Mouse (Mus musculus) heart, embryonic 10.5 days (tissue): Measurements from ENCODE around the gene D430041D05Rik. TPM values are rescaled to one million over a fixed set of nuclear protein-coding genes. Genes with fewer than 3 reads are reported as not detected.

ENCODE experiments used
- DNase-seq: peaks from one replicate; pipeline ENCODE4 v3.0.0-alpha.2; 2017; ENCODE audit warnings: low spot score
- H3K27ac ChIP-seq: fragments of 300-500 bp; sonication (generic); 2 replicates; pipeline ENCODE4 v1.5.1; 2016; ENCODE audit warnings: mild to moderate bottlenecking
- H3K27me3 ChIP-seq: fragments of 300-500 bp; sonication (generic); 2 replicates; pipeline ENCODE4 v1.6.1; 2016; ENCODE audit warnings: mild to moderate bottlenecking; ENCODE audit not compliant: poor library complexity, insufficient read depth, severe bottlenecking
- H3K36me3 ChIP-seq: fragments of 300-500 bp; sonication (generic); 2 replicates; pipeline ENCODE4 v1.6.1; 2016; ENCODE audit warnings: mild to moderate bottlenecking, moderate library complexity
- H3K4me1 ChIP-seq: fragments of 300-500 bp; sonication (generic); 2 replicates; pipeline ENCODE4 v1.6.1; 2016; ENCODE audit warnings: mild to moderate bottlenecking
- H3K4me3 ChIP-seq: fragments of 300-500 bp; sonication (generic); 2 replicates; pipeline ENCODE4 v1.5.1; 2016; ENCODE audit warnings: mild to moderate bottlenecking, moderate library complexity
- H3K9me3 ChIP-seq: fragments of 300-500 bp; sonication (generic); 2 replicates; pipeline ENCODE4 v1.6.1; 2016; ENCODE audit warnings: mild to moderate bottlenecking, moderate library complexity
- WGBS: fragments of 180-500 bp; shearing (Covaris S2); methylation state at CpG from one replicate; pipeline ENCODE4 v1.1.7; 2016; 5-methylcytosine and 5-hydroxymethylcytosine counted together
- polyA plus RNA-seq: library from polyadenylated mRNA; unstranded; fragments of >200 nt; fragmentation: Nextera tagmentation; extraction: Ambion mirVana; gene quantifications from 2 replicates; pipeline ENCODE4 v1.2.1, GENCODE M21; 2016

The D430041D05Rik gene
- polyA plus RNA-seq, 1 experiment from 2014 or later, result 0.11 TPM

- Histone ChIP-seq H3K27ac (no peak overlapping the region), H3K4me3 (no peak overlapping the region), H3K27me3 (peaks cover 5% of the 10 kb centered on the region; the same call in 1 of the 2 replicates), H3K4me1 (peaks cover 10% of the 10 kb centered on the region; the same call in 1 of the 2 replicates), H3K36me3 (no peaks in the 10 kb centered on the region), H3K9me3 (no peaks in the 10 kb centered on the region)
- no peak for DNase-seq
- WGBS, result 78% methylated on average over 14 of the region's 14 CpGs
These were observed 191.0 kb downstream of the D430041D05Rik start for GRCm38 (mm10) chr2:104219733-104220391.

DNA sequence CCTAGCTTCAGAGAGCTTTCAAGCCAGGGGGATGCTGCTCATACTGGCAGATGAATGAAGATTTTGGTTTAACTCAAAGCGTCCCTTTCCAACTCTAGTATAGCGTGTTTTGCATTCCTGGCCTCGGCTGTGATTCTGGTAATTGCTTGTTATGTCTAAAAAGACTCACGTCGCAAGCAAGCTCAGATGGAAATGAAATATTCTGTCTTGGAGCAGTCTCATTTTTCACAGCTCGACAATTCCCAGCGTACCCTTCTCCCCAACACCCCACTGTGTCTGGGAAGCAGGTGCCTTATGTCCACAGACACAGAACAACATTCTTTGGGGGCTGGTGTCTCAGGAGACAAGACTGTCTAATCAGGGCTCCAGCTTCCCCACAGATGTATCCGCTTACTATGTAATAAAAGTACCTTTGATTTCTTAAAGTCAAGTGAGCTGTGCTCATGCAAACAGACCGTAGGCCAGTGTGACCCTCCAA is 192.2 kb downstream of the D430041D05Rik start:
- H3K36me3 ChIP-seq, result no peaks in the 10 kb centered on the region
- 86% methylated on average over 9 of the region's 9 CpGs for WGBS
- no peak overlapping the region for H3K27ac ChIP-seq
- H3K9me3 ChIP-seq, result no peaks in the 10 kb centered on the region
- peaks cover 10% of the 10 kb centered on the region; the same call in 1 of the 2 replicates for H3K4me1 ChIP-seq
- H3K4me3 ChIP-seq, result no peak overlapping the region
- peaks cover 5% of the 10 kb centered on the region; the same call in 1 of the 2 replicates for H3K27me3 ChIP-seq
- DNase-seq, result no peak

GRCm38 (mm10) chr2:104218114-104218513 is 192.7 kb downstream of the D430041D05Rik start:
- no peaks in the 10 kb centered on the region for H3K36me3 ChIP-seq
- H3K4me3 ChIP-seq, result no peak overlapping the region
- WGBS, result 75% methylated on average over 10 of the region's 10 CpGs
- H3K9me3 ChIP-seq, result no peaks in the 10 kb centered on the region
- H3K27me3 ChIP-seq, result peaks cover 5% of the 10 kb centered on the region; the same call in 1 of the 2 replicates
- H3K4me1 ChIP-seq, result peaks cover 10% of the 10 kb centered on the region; the same call in 1 of the 2 replicates
- H3K27ac ChIP-seq, result no peak overlapping the region
- no peak for DNase-seq

DNA sequence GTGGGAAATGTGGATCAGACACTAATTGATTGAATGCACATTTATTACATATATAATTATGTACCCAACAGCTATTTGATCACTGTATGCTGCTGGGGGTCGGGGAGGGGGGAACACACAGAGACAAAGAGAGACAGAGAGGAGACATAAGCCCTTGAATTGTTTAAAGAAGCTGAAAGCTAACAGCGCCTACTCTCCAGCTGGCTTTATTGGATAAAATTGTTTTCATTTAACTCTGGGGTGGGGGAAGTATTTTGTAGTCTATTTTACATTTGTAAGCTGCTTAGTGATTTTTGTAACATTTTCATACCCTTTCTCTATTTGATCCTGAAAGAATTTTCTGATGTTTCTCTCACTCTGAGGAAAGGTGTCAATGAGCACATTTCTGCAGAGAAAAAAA is 201.4 kb downstream of the D430041D05Rik start:
- H3K27me3 ChIP-seq, result no peaks in the 10 kb centered on the region
- H3K4me3 ChIP-seq, result no peak overlapping the region
- H3K9me3 ChIP-seq, result no peaks in the 10 kb centered on the region
- peaks cover 8% of the 10 kb centered on the region for H3K4me1 ChIP-seq
- 77% methylated on average over 2 of the region's 2 CpGs for WGBS
- H3K36me3 ChIP-seq, result no peaks in the 10 kb centered on the region
- no peak overlapping the region for H3K27ac ChIP-seq
- DNase-seq, result no peak

- DNase-seq, result no peak
- 82% methylated on average over 5 of the region's 5 CpGs for WGBS
- peaks cover 8% of the 10 kb centered on the region for H3K4me1 ChIP-seq
- H3K27ac ChIP-seq, result no peak overlapping the region
- no peaks in the 10 kb centered on the region for H3K9me3 ChIP-seq
- H3K4me3 ChIP-seq, result no peak overlapping the region
- H3K27me3 ChIP-seq, result no peaks in the 10 kb centered on the region
- no peaks in the 10 kb centered on the region for H3K36me3 ChIP-seq
These were observed 202.4 kb downstream of the D430041D05Rik start for GRCm38 (mm10) chr2:104208415-104208814.

GRCm38 (mm10) chr2:104207948-104208347 is 202.9 kb downstream of the D430041D05Rik start:
- H3K27ac ChIP-seq, result no peak overlapping the region
- no peaks in the 10 kb centered on the region for H3K27me3 ChIP-seq
- no peaks in the 10 kb centered on the region for H3K36me3 ChIP-seq
- no peak for DNase-seq
- peaks cover 8% of the 10 kb centered on the region for H3K4me1 ChIP-seq
- no peak overlapping the region for H3K4me3 ChIP-seq
- H3K9me3 ChIP-seq, result no peaks in the 10 kb centered on the region
- WGBS, result 39% methylated on average over 10 of the region's 10 CpGs

- no peak overlapping the region for H3K4me3 ChIP-seq
- no peaks in the 10 kb centered on the region for H3K27me3 ChIP-seq
- no peak for DNase-seq
- 77% methylated on average over 8 of the region's 8 CpGs for WGBS
- peaks cover 11% of the 10 kb centered on the region for H3K4me1 ChIP-seq
- H3K27ac ChIP-seq, result no peak overlapping the region
- no peaks in the 10 kb centered on the region for H3K36me3 ChIP-seq
- H3K9me3 ChIP-seq, result no peaks in the 10 kb centered on the region
These were observed 205.2 kb downstream of the D430041D05Rik start for GRCm38 (mm10) chr2:104205623-104206022.

GRCm38 (mm10) chr2:104200211-104200610 is 210.6 kb downstream of the D430041D05Rik start:
- Histone ChIP-seq H3K9me3 (no peaks in the 10 kb centered on the region), H3K36me3 (no peaks in the 10 kb centered on the region), H3K4me1 (peaks cover 12% of the 10 kb centered on the region; the same call in 1 of the 2 replicates), H3K27ac (no peak overlapping the region), H3K27me3 (peaks cover 3% of the 10 kb centered on the region; the same call in 1 of the 2 replicates), H3K4me3 (no peak overlapping the region)
- 58% methylated on average over 3 of the region's 3 CpGs for WGBS
- no peak for DNase-seq

DNA sequence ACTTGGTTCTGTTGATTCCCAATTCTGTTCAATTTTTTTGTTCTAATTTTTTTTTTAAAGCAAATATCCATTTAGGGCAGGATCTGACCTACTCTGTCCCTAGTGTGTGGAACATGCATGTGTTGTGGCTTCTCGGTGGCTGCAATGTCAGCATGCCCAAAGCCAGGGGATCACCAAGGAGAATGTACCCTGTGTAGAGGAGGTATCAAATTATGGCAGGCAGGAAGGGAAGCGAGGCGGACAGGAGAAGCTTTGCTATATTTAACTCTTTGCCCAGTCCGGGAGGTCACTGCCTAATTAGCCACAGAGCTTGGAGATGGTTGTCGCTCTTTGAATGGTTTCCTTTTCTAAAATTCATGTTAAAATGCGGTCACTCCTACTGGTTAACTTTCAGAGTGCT is 212.6 kb downstream of the D430041D05Rik start:
- H3K4me1 ChIP-seq, result peaks cover 9% of the 10 kb centered on the region; the same call in 1 of the 2 replicates
- H3K27ac ChIP-seq, result no peak overlapping the region
- no peaks in the 10 kb centered on the region for H3K9me3 ChIP-seq
- no peak for DNase-seq
- no peaks in the 10 kb centered on the region for H3K36me3 ChIP-seq
- H3K27me3 ChIP-seq, result peaks cover 3% of the 10 kb centered on the region; the same call in 1 of the 2 replicates
- 58% methylated on average over 6 of the region's 6 CpGs for WGBS
- H3K4me3 ChIP-seq, result no peak overlapping the region

GRCm38 (mm10) chr2:104197281-104197680 is 213.5 kb downstream of the D430041D05Rik start:
- H3K27me3 ChIP-seq, result peaks cover 3% of the 10 kb centered on the region; the same call in 1 of the 2 replicates
- no peaks in the 10 kb centered on the region for H3K9me3 ChIP-seq
- no peak for DNase-seq
- WGBS, result 29% methylated on average over 3 of the region's 3 CpGs
- no peak overlapping the region for H3K27ac ChIP-seq
- no peaks in the 10 kb centered on the region for H3K36me3 ChIP-seq
- H3K4me1 ChIP-seq, result 0 out of 2 replicates have a peak, but pooled peaks cover 6% of the 10 kb centered on the region
- no peak overlapping the region for H3K4me3 ChIP-seq

DNA sequence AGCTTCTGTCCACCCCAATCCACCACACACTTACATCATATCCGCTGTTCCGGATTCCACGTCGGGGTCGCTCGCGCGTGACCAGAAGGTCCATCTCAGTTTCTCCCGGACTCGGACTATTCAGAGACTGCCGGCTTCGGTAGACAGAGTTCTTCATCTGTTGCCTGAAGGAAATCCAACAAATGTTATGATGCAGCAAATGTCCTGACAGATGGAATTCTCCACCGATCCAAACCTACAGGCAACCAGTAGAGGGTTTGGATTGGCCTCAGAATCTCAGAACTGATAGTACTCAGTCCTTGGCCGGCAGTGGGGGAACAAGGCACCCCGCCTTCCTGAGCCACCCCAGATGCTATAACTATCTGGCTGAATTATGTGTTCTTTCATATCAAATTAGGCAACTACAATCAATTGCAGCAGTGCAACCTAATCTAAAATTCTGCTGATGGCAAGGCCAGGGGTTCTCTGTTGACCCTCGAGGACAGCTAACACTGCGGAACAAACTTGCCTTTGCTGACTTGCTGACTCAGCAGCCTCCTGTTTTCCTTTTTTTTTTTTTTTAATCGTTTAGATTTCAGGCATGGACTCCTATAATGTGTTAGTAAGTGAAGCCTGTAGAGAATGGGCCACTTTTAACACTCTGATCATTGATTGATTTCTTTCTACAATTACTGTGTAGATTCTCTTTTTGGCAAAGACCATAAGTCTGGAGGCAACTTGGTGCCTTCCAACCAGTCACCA is 218.2 kb downstream of the D430041D05Rik start:
- 90% methylated on average over 18 of the region's 18 CpGs for WGBS
- Histone ChIP-seq H3K4me1 (no peaks in the 10 kb centered on the region), H3K36me3 (no peaks in the 10 kb centered on the region), H3K9me3 (no peaks in the 10 kb centered on the region), H3K27ac (no peak overlapping the region), H3K27me3 (peaks cover 3% of the 10 kb centered on the region; the same call in 1 of the 2 replicates), H3K4me3 (no peak overlapping the region)
- no peak for DNase-seq

DNA sequence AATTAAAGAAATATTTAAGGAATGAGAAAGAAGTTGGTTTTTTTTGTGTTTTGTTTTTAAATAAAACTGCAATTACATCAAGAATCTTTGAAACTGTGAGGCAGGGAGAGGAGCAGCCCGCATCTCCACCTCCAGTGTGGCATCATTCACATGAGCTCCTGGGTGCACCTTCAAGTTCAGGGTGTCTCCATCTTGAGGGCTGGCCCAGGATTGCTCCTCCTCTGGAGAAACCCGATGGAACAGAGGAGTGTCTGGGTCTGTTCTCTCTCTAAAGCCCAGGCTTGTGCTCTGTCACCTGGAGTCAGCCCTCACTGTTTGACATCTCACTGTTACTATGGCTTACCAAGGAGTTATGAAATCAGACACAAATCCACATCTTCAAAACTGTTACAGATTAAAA is 219.1 kb downstream of the D430041D05Rik start:
- no peaks in the 10 kb centered on the region for H3K36me3 ChIP-seq
- no peak for DNase-seq
- no peaks in the 10 kb centered on the region for H3K9me3 ChIP-seq
- H3K4me3 ChIP-seq, result no peak overlapping the region
- peaks cover 3% of the 10 kb centered on the region; the same call in 1 of the 2 replicates for H3K27me3 ChIP-seq
- 46% methylated on average over 2 of the region's 2 CpGs for WGBS
- no peak overlapping the region for H3K27ac ChIP-seq
- H3K4me1 ChIP-seq, result no peaks in the 10 kb centered on the region

- H3K4me1 ChIP-seq, result peaks cover 11% of the 10 kb centered on the region
- H3K9me3 ChIP-seq, result no peaks in the 10 kb centered on the region
- no peaks in the 10 kb centered on the region for H3K27me3 ChIP-seq
- 62% methylated on average over 2 of the region's 2 CpGs for WGBS
- no peak overlapping the region for H3K4me3 ChIP-seq
- no peaks in the 10 kb centered on the region for H3K36me3 ChIP-seq
- H3K27ac ChIP-seq, result no peak overlapping the region
- no peak for DNase-seq
These were observed 222.0 kb downstream of the D430041D05Rik start for GRCm38 (mm10) chr2:104188859-104189258.
